Mouse (Mus musculus) central nervous system, embryonic 11.5 days (tissue): ENCODE measurements around the gene Nhej1. TPM values are rescaled to one million over a fixed set of nuclear protein-coding genes. Genes with fewer than 3 reads are reported as not detected.

Source experiments
- polyA plus RNA-seq: library from polyadenylated mRNA; depleted of rRNA; stranded (reverse); fragments of >200 nt; gene quantifications from 2 replicates; pipeline ENCODE4 v1.2.3, GENCODE M21; 2012; rRNA removed

Gene Nhej1
- polyA plus RNA-seq = 4.5 and 5.2 TPM in 2 replicates

DNA sequence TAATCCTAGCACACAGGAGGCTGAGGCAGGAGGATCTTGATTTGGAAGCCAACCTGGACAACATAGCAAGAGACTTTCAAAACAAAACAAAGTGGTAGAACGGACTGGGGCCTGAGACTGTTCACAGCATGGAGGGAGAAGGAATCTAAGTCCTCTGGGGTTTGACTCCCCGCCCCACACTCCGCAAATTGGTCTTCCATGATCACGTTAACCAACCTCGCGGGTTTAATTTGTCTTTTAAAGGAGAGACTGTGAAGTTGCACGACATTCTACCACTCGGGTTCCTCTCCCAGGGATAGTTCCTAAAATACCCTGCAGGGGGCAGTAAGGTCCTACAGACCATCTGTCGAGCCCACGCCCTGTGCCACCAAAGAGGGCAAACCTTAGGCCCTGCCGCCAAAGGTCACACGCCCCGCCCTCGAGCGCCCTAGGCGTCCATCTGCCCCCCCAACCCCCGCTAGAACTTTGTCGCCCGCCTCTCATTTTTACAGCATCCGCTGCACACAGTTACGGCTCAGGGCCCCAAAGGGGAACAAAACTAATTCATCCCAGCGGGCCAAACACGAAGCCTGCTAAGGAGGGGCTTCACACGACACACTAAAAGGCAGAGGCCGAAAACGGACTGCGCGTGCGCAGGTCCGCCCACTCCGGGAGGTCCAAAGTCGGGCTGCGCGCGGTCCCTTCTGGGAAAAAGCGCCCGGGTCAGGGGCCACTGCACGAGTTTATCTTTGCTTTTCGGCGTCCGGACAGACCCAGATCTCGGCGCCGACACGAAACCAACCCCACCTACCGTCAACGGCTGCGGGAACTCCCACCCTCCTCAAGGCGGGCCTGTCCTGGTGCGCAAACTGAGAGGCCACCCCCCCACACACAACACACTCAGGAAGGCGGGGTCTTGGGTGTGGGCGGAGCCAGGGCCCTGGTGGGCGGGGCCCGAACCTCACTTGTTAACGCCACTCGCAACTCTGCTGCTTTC, at the start of gene Nhej1:
Nhej1 (minus strand) TSS at position 855 of the 976 bp plus-strand sequence.

DNA sequence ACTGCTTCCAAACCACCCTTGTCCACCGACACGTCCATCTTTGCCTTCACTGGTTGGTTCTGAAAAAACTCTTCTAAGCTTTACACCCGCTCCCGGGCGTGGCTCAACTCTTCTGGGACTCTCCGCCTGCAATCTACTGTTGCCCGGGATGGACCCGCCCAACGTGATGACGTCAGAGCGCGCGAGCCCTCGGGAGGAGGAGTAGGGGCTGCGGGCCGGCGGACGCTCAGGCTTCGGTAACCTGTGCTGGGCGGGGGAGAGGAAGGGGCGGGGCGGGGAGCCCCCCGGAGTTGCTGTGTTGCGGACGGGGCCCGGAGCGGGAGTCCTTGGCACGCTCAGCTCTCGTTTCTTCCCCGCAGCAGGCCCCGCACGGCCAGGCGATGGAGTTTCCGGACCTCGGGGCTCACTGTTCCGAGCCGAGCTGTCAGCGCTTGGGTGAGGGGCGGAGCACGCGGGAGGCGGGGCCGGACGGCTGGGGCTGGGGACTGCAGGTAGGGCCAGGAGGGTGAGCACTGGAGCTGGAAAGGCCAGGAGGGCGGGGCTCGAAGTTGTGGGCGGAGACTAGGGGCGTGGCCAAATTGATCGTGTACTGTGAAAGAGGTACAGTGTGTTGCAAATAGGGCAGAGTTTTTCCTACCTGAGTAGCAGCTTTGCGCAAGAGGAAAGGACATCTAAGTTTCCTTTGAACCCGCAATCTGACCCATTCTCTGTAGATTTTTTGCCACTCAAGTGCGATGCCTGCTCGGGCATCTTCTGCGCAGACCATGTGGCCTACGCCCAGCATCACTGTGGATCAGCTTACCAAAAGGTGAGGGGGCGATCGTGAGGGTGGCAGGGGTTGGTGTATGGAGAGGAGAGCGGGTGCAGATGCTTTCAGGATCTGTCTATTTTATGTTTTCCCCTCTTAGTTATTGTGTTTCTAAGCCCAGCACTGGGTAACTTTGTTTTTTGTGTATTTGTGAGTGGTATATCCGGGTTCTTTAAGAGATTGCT, 43.8 kb upstream of the Nhej1 start, which contains the start of gene Zfand2b:
Zfand2b (plus strand) TSS at position 175 of the 993 bp plus-strand sequence.

DNA sequence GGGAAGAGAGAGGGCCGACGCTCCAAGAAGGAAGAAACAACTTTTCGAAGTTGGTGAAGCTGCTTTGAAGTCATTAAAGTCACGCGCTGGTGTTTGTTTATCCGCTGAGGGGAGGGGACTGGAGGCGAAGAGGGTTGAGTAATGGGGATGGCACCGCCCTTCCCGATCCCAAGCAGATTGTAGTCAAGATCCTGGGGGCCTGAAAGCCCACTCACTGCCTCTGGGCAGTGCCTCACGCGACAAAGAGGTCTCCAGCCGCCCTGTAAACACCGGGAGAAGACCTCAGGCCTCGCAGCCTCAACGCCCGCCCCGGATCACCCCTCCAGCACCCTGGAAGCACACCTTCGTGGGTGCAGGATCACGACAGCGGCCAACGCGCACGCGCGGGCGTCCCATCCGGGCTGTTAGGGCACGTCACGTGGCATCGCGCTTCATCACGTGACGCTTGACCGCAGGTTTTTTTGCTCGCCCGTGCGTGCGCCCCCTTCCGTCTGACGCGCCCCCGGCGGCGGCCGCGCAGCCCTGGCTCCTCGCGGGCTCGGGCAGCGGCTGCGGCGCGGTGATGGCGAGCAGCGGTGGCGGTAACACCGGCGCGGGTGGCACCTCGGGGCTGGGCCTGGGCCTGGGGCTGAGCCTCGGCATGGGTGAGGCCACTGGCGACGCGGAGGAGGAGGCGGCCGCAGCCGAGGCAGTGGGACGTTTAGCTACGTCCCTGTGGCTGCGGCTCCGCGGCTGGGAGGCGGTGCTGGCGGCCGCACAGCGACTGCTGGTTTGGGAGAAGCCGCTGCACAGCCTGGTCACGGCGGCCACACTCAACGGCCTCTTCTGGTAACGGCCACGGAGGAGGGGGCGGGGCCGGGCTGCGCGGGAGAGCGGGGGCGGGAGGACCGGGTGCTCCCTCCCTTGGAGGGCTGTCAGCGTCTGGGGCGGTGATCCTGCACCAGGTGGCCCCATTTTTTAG, 17.6 kb upstream of the Nhej1 start, which contains the start of the genes Cnppd1 and Retreg2:
Cnppd1 (minus strand) TSS at position 411 of the 961 bp plus-strand sequence.
Retreg2 (plus strand) TSS at position 478 of the 961 bp plus-strand sequence.

DNA sequence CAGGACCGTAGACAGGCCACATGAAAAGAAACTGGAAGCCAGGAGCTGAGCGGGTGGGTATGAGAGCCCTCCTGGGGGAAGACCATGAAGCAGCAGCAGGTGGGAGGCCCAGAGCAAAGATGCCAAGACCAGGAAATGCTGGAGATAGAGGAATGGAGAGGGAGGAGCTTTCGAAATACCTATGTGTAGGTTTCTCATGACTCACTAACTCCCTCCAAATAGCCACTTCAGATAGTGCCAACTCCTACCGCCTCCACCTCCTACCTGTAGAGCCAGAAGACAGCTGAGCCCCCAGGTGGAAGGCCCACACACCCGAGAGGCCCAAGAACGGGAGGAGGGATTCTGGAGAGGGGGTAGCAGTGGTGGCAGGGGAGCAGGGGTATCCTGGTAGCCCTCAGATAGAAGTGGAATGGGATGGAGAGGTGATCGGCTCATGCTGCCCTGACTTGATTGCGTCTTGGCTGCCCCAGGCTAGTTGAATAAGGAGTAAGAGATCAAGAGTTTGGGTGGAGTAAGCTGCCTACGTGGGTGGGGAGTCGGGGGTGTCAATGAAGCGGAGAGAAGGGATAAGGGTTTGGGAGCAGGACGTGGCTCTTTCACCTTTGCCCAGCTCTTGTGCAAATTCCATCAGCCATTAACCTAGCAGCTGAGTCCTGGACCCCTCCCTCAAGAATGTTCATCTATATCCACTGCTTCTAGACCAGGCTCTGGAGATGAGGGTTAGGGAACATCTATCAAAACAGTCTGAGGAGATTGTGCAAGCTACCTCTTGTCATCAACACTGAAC, 8.6 kb upstream of the Nhej1 start, which contains the start of gene Slc23a3:
Slc23a3 (minus strand) TSS at position 470 of the 787 bp plus-strand sequence.

DNA sequence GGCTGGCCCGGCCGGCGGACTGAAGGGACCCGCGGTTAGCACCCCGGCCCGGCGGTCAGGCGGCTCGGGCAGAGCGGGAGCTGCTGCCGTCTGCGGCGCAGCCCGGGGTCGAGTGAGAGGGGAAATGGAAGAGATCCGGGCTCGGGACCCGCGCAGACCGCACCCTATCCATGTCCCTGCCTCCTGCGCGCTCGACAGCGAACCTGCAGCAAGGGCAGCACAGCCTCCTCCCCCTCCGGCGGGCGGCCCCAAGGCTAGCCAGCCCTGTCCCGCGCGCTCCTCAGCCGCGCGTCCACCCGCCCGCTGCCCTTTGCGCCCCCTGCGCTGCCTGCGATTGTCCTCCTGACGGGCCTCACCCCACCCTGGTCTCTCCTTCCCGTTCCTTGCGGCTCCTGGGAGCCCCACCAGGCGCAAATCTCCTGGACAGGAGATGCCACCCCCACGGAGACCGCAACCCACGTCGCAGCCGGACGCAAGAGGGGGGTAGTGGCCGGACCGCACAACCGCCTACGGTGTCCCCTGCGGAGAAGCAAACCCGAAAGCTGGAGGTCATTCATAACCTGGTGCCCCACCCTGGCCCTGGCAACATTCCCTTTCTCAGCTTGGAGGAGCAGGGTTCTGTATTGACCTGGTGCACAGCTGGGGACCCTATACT, 173.3 kb downstream of the Nhej1 start, which contains the start of gene Ihh:
Ihh (minus strand) TSS at position 117 of the 655 bp plus-strand sequence.

DNA sequence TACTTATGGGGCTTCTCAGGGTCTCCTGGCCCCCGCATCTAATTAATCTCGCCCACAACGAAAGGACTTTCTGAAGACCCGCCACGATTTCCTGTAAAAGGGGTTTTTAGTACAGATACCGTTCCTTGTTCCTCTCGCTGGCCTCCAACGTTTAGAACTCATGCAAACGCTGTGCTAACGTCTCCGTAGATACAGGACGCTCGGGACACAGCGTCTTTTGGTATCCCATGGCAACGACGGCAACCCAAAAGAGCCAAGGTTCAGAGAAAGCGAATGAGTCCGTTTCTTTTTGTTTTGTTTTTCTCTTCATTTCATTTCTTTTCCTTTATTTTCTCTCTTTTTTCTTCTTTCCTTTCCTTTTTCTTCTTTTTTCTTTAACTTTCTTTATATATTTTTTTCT, 189.6 kb downstream of the Nhej1 start, which contains the start of gene Cfap65:
Cfap65 (minus strand) TSS at position 198 of the 400 bp plus-strand sequence.

Other genes starting within 250 kb of the Nhej1 start
- gene Fev, start 239.8 kb downstream of the Nhej1 start, polyA plus RNA-seq = 0.19 and 0.43 TPM in 2 replicates
- gene Cryba2, start 232.1 kb downstream of the Nhej1 start, polyA plus RNA-seq = 0.14 and 0.42 TPM in 2 replicates
- 0.58 and 0.83 TPM in 2 replicates for gene Cfap65, start 189.6 kb downstream of the Nhej1 start, polyA plus RNA-seq
- gene Ihh, start 173.5 kb downstream of the Nhej1 start, polyA plus RNA-seq = 0.75 and 1.1 TPM in 2 replicates
- gene Slc23a3, start 8.7 kb upstream of the Nhej1 start, polyA plus RNA-seq = 0.10 TPM in 2 replicates
- gene Cnppd1, start 17.5 kb upstream of the Nhej1 start, polyA plus RNA-seq = 50.0 and 55.5 TPM in 2 replicates
- gene Retreg2, start 17.6 kb upstream of the Nhej1 start, polyA plus RNA-seq = 57.7 and 66.7 TPM in 2 replicates
- gene Zfand2b, start 43.4 kb upstream of the Nhej1 start, polyA plus RNA-seq = 29.5 and 43.8 TPM in 2 replicates
- gene Abcb6, start 55.2 kb upstream of the Nhej1 start, polyA plus RNA-seq = 23.4 and 24.9 TPM in 2 replicates
- 24.4 and 26.5 TPM in 2 replicates for gene Ankzf1, start 67.0 kb upstream of the Nhej1 start, polyA plus RNA-seq
- 18.6 and 27.4 TPM in 2 replicates for gene Atg9a, start 67.0 kb upstream of the Nhej1 start, polyA plus RNA-seq
- 16.4 and 29.6 TPM in 2 replicates for gene Glb1l, start 85.6 kb upstream of the Nhej1 start, polyA plus RNA-seq
- gene Stk16, start 85.6 kb upstream of the Nhej1 start, polyA plus RNA-seq = 197 and 230 TPM in 2 replicates
- gene Tuba4a, start 94.7 kb upstream of the Nhej1 start, polyA plus RNA-seq = 12.2 and 15.6 TPM in 2 replicates
- not detected in 2 replicates for gene A630095N17Rik, start 106.9 kb upstream of the Nhej1 start, polyA plus RNA-seq
- gene Dnajb2, start 111.2 kb upstream of the Nhej1 start, polyA plus RNA-seq = 32.0 and 36.4 TPM in 2 replicates
- gene Ptprn, start 139.3 kb upstream of the Nhej1 start, polyA plus RNA-seq = 11.9 and 13.4 TPM in 2 replicates
- gene Resp18, start 153.2 kb upstream of the Nhej1 start, polyA plus RNA-seq = 9.7 and 17.3 TPM in 2 replicates
- 102 and 138 TPM in 2 replicates for gene Dnpep, start 192.8 kb upstream of the Nhej1 start, polyA plus RNA-seq
- gene Des, start 235.1 kb upstream of the Nhej1 start, polyA plus RNA-seq = 5.1 and 15.4 TPM in 2 replicates